Mouse (Mus musculus) cerebellum, adult 2 months (tissue): ENCODE measurements around the gene Ldah.

Experiments
- CTCF ChIP-seq: fragments of 200-500 bp; IDR thresholded peaks from 2 replicates; pipeline ENCODE4 v1.5.1; 2011; ENCODE audit warnings: low read depth, mild to moderate bottlenecking, control low read depth, low read length, moderate library complexity, borderline replicate concordance; ENCODE audit not compliant: insufficient read depth
- POLR2A ChIP-seq: fragments of 200-500 bp; IDR thresholded peaks from 2 replicates; pipeline ENCODE4 v1.6.1; 2011; ENCODE audit warnings: low read length, control low read depth, borderline replicate concordance; ENCODE audit not compliant: insufficient read depth

- TF ChIP-seq POLR2A (no peak), CTCF (no peak)
These were observed 87.5 kb downstream of the Ldah start for GRCm38 (mm10) chr12:8295307-8295913.
